Mouse (Mus musculus) kidney, postnatal 0 days (tissue): Measurements from ENCODE around the gene Glp1r. TPM values are rescaled to one million over a fixed set of nuclear protein-coding genes. Genes with fewer than 3 reads are reported as not detected.

ENCODE experiments used
- ATAC-seq: fragments of 200-750 bp; cut with Nextera tagmentation; replicated peaks from 2 replicates; pipeline ENCODE4 v1.8.0; 2017; ENCODE audit warnings: low read depth, moderate number of reproducible peaks, moderate TSS enrichment, moderate library complexity; ENCODE audit not compliant: low FRiP score
- DNase-seq: peaks from one replicate; pipeline ENCODE4 v3.0.0-alpha.2; 2016; ENCODE audit warnings: low spot score
- H3K27ac ChIP-seq: fragments of 300-500 bp; sonication (generic); 2 replicates; pipeline ENCODE4 v1.5.1; 2014; ENCODE audit warnings: mild to moderate bottlenecking
- H3K27me3 ChIP-seq: fragments of 300-500 bp; sonication (generic); 2 replicates; pipeline ENCODE4 v1.6.1; 2014; ENCODE audit warnings: low read length, mixed read lengths; ENCODE audit not compliant: insufficient read depth
- H3K36me3 ChIP-seq: fragments of 300-500 bp; sonication (generic); 2 replicates; pipeline ENCODE4 v1.6.1; 2014; ENCODE audit warnings: low read length, mixed read lengths; ENCODE audit not compliant: insufficient read depth
- H3K4me1 ChIP-seq: fragments of 300-500 bp; sonication (generic); replicated peaks from 2 replicates; pipeline ENCODE4 v1.6.1; 2014; ENCODE audit warnings: antibody characterized with exemption, low read length, mixed read lengths; ENCODE audit not compliant: insufficient read depth
- H3K4me2 ChIP-seq: fragments of 300-500 bp; sonication (generic); 2 replicates; pipeline ENCODE4 v1.6.1; 2014; ENCODE audit warnings: mild to moderate bottlenecking, low read length, moderate library complexity, mixed read lengths
- H3K4me3 ChIP-seq: fragments of 300-500 bp; sonication (generic); replicated peaks from 2 replicates; pipeline ENCODE4 v1.5.1; 2014; ENCODE audit warnings: low read depth, low read length
- H3K9ac ChIP-seq: fragments of 300-500 bp; sonication (generic); 2 replicates; pipeline ENCODE4 v1.6.1; 2014; ENCODE audit warnings: low read depth, low read length
- H3K9me3 ChIP-seq: fragments of 300-500 bp; sonication (generic); replicated peaks from 2 replicates; pipeline ENCODE4 v1.6.1; 2016; ENCODE audit warnings: low read length, inconsistent platforms, mixed read lengths
- CTCF ChIP-seq: IDR thresholded peaks from 2 replicates; pipeline ENCODE4 v1.5.1; 2016; ENCODE audit warnings: antibody characterized with exemption, low read depth, mild to moderate bottlenecking, moderate library complexity
- WGBS: fragments of 180-500 bp; shearing (Covaris S2); extraction: QIAGEN DNeasy Blood & Tissue Kit; methylation state at CpG from one replicate; pipeline ENCODE4 v1.1.7; 2014; 5-methylcytosine and 5-hydroxymethylcytosine counted together
- polyA plus RNA-seq: library from polyadenylated mRNA; unstranded; fragments of >200 nt; fragmentation: Nextera tagmentation; extraction: Ambion mirVana; gene quantifications from 2 replicates; pipeline ENCODE4 v1.2.1, GENCODE M21; 2015

The Glp1r gene
- polyA plus RNA-seq, 1 experiment from 2014 or later: 0.46 TPM

DNA sequence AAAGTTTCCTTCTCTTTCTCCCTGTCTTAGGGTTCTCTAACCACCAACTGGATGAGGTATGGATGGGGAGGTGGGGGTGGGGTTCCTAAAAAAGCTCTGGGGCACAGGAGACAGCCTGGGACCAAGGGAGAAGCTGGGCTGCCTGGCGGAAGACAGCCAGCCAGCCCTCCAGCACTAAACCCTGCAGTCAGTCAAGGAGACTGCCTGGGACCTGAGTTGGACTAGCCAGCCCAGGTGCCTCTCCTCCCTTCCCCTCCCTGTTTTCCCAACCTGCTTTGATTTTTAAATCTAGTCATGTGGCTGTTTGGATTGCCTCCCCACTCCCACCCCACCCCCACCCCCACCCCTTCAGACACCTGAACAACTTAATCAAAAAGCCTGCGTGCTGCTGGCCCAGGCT lies 20.6 kb upstream of the Glp1r start:
- no peak for TF ChIP-seq CTCF
- ATAC-seq (no peak), DNase-seq (no peak)
- no peak overlapping the region for H3K9ac ChIP-seq
- H3K27ac ChIP-seq: no peak overlapping the region
- H3K4me3 ChIP-seq: no peak overlapping the region
- H3K4me1 ChIP-seq: no peaks in the 10 kb centered on the region
- H3K36me3 ChIP-seq: no peaks in the 10 kb centered on the region
- no peak overlapping the region for H3K4me2 ChIP-seq
- no peaks in the 10 kb centered on the region for H3K9me3 ChIP-seq
- WGBS: 55% methylated on average over 2 of the region's 2 CpGs
- H3K27me3 ChIP-seq: no peaks in the 10 kb centered on the region

DNA sequence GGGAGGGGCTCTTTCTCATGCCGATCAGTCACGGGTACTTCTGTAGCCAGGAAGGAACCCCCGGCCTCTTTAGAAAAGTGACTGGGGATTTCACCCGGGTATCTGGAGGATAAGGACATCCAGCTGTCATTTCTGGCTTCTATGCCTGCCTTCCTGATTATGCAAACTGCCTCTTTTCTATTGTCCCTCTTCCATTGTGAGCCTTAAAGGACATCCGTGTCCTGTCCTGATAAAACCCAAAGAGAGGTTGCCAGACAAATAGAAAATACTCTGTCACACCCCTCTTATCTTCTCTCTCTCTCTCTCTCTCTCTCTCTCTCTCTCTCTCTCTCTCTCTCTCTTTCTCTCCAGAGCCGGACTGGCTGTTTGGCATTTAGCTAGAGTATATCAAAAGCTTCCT lies 19.4 kb upstream of the Glp1r start:
- TF ChIP-seq CTCF: no peak
- WGBS: 4% methylated on average over 6 of the region's 6 CpGs
- Histone ChIP-seq H3K27me3 (no peaks in the 10 kb centered on the region), H3K4me1 (no peaks in the 10 kb centered on the region), H3K27ac (no peak overlapping the region), H3K9ac (no peak overlapping the region), H3K4me2 (no peak overlapping the region), H3K4me3 (no peak overlapping the region), H3K36me3 (no peaks in the 10 kb centered on the region), H3K9me3 (no peaks in the 10 kb centered on the region)
- no peak for ATAC-seq
- DNase-seq: no peak

DNA sequence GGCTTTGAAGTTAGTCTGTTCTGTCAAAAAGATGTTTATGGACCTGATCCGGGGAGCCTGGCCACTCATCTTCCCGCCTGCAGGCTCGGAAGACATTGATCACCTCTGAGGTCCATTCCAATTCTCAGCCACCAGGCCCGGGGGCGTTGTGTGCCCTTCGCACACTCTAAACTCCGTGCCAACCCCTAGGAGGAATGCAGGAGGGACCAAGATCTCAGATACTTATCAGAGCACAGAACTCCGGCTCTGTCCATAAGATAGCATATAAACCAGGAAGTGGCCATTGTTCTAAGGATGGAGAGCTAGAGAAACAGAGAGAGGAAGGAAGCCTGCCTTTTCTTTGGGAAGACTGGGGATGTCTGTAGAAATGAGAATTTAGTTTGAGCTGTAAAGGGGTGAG lies 18.1 kb upstream of the Glp1r start:
- 43% methylated on average over 8 of the region's 8 CpGs for WGBS
- no peak for TF ChIP-seq CTCF
- no peaks in the 10 kb centered on the region for H3K4me1 ChIP-seq
- no peaks in the 10 kb centered on the region for H3K9me3 ChIP-seq
- H3K9ac ChIP-seq: no peak overlapping the region
- no peaks in the 10 kb centered on the region for H3K27me3 ChIP-seq
- no peak overlapping the region for H3K27ac ChIP-seq
- no peak overlapping the region for H3K4me3 ChIP-seq
- ATAC-seq (no peak), DNase-seq (no peak)
- no peaks in the 10 kb centered on the region for H3K36me3 ChIP-seq
- no peak overlapping the region for H3K4me2 ChIP-seq

DNA sequence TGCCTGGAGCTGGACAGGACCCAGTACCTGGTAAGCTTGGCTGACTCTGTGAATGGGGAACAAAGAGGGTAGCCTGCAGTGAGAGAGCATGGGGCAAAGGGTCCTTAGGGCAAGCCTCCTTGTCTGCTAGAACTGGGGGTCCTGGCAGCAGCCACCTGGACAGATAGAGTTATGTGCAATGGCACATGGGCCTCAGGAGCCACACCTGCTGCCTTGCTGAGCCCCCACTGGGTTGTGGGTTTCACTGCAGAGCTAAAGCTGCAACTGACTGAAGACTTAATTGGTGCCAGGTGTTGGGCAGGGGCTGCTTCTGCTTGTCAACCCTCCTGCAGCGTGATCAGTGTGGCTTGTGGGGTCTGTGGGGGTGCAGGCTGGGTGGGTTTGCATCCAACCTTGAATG lies 9.5 kb upstream of the Glp1r start:
- WGBS: 13% methylated on average over 1 of the region's 1 CpGs
- DNase-seq (no peak), ATAC-seq (no peak)
- Histone ChIP-seq H3K36me3 (no peaks in the 10 kb centered on the region), H3K27me3 (no peaks in the 10 kb centered on the region), H3K27ac (no peak overlapping the region), H3K4me1 (no peaks in the 10 kb centered on the region), H3K4me2 (no peak overlapping the region), H3K9me3 (no peaks in the 10 kb centered on the region), H3K4me3 (no peak overlapping the region), H3K9ac (no peak overlapping the region)
- no peak for TF ChIP-seq CTCF

DNA sequence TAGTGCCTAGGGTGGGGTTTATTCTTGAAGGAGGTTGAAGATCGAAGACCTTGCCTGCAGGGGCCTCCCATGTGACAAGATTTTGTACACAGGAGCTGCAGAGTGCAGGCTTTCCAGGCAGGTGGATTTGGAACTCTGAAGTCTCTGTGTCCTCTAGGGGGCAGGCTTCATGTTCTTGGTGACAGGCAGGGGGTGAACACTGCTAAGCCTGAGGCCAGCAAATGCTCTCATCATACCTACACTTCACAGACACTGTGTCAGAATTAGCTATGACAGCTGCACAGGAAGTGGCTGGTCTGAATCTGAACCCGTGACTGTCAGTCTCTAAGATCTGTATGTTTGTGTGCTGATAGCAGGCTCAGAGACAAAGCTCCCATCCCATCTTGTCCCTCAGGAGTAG lies 8.9 kb upstream of the Glp1r start:
- Histone ChIP-seq H3K4me1 (no peaks in the 10 kb centered on the region), H3K4me2 (no peak overlapping the region), H3K9me3 (no peaks in the 10 kb centered on the region), H3K36me3 (no peaks in the 10 kb centered on the region), H3K9ac (no peak overlapping the region), H3K27ac (no peak overlapping the region), H3K27me3 (no peaks in the 10 kb centered on the region), H3K4me3 (no peak overlapping the region)
- no peak for ATAC-seq
- no peak for DNase-seq
- 55% methylated on average over 2 of the region's 2 CpGs for WGBS
- peak; percentile 51 for TF ChIP-seq CTCF

DNA sequence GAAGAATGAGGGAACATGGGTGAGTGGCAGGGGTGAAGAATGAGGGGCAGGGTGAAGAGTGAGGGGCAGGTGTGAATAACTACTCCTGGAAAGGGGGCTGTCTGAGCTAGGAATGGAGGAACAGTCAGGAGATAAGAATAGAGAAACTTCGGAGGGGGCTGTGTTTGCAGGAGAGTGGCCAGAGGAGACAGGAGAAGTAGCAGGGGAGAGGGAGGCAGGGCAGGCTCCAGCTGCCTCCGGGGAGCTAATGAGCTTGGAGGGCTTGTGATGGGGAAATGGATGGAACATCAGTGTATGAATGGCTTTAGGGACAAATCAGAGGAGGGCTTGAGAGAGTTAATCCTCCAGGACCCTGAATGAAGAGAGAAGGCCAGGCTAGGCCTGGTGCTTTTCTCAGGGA lies 4.5 kb upstream of the Glp1r start:
- Histone ChIP-seq H3K4me3 (no peak overlapping the region), H3K27ac (no peak overlapping the region), H3K4me2 (no peak overlapping the region), H3K9me3 (no peaks in the 10 kb centered on the region), H3K27me3 (peaks cover 5% of the 10 kb centered on the region; the same call in 1 of the 2 replicates), H3K36me3 (no peaks in the 10 kb centered on the region), H3K4me1 (no peaks in the 10 kb centered on the region), H3K9ac (no peak overlapping the region)
- ATAC-seq: no peak
- DNase-seq: no peak
- TF ChIP-seq CTCF: no peak
- WGBS: 21% methylated on average over 2 of the region's 2 CpGs

DNA sequence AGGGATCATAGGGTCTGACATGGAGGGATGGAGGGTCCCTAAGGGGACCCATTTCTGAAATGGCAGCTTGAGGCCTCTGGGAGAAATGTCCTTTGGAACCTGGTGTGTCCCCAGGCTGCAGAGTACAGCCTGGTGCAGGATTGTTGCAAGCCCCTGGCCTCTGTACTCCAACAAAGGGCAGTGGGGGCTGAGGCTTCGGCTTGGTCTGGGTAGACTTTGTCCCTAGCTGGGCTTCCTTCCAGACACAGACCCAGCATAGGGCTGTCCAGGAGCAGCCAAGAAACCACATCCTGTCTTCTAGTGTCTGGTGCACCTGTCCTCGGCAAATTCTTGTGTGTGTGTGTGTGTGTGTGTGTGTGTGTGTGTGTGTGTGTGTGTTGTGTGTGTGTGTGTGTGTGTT lies 2.5 kb downstream of the Glp1r start:
- no peak for ATAC-seq
- 67% methylated on average over 2 of the region's 2 CpGs for WGBS
- H3K4me2 ChIP-seq: no peak overlapping the region

More for the DNA sequence above, 2.5 kb downstream of the Glp1r start:
- Histone ChIP-seq H3K9me3 (no peaks in the 10 kb centered on the region), H3K27me3 (peaks cover 12% of the 10 kb centered on the region; the same call in 1 of the 2 replicates), H3K27ac (no peak overlapping the region), H3K36me3 (no peaks in the 10 kb centered on the region), H3K4me3 (no peak overlapping the region), H3K9ac (no peak overlapping the region), H3K4me1 (no peaks in the 10 kb centered on the region)
- no peak for DNase-seq
- no peak for TF ChIP-seq CTCF
